Mouse (Mus musculus) kidney, embryonic 14.5 days (tissue): ENCODE results near the gene Fut2. TPM values are rescaled to one million over a fixed set of nuclear protein-coding genes. Genes with fewer than 3 reads are reported as not detected.

Experiments
- ATAC-seq: fragments of 200-750 bp; cut with Nextera tagmentation; 2 replicates; pipeline ENCODE4 v1.8.0; 2017; ENCODE audit warnings: moderate number of reproducible peaks, mild to moderate bottlenecking, moderate TSS enrichment, moderate library complexity; ENCODE audit not compliant: low FRiP score, low TSS enrichment
- H3K27ac ChIP-seq: fragments of 300-500 bp; sonication (generic); 2 replicates; pipeline ENCODE4 v1.5.1; 2014; ENCODE audit warnings: low read depth, mild to moderate bottlenecking, low read length, moderate library complexity, mixed read lengths
- H3K27me3 ChIP-seq: fragments of 300-500 bp; sonication (generic); 2 replicates; pipeline ENCODE4 v1.6.1; 2014; ENCODE audit warnings: mild to moderate bottlenecking, low read length; ENCODE audit not compliant: control insufficient read depth, insufficient read depth
- H3K36me3 ChIP-seq: fragments of 300-500 bp; sonication (generic); 2 replicates; pipeline ENCODE4 v1.6.1; 2014; ENCODE audit warnings: low read length, mixed read lengths; ENCODE audit not compliant: control insufficient read depth, insufficient read depth
- H3K4me1 ChIP-seq: fragments of 300-500 bp; sonication (generic); 2 replicates; pipeline ENCODE4 v1.6.1; 2014; ENCODE audit warnings: low read length, mixed read lengths; ENCODE audit not compliant: control insufficient read depth, insufficient read depth
- H3K4me2 ChIP-seq: fragments of 300-500 bp; sonication (generic); replicated peaks from 2 replicates; pipeline ENCODE4 v1.6.1; 2014; ENCODE audit warnings: low read depth, mild to moderate bottlenecking, low read length
- H3K4me3 ChIP-seq: fragments of 300-500 bp; sonication (generic); 2 replicates; pipeline ENCODE4 v1.5.1; 2014; ENCODE audit warnings: mild to moderate bottlenecking, low read length
- H3K9ac ChIP-seq: fragments of 300-500 bp; sonication (generic); 2 replicates; pipeline ENCODE4 v1.6.1; 2014; ENCODE audit warnings: low read depth, mild to moderate bottlenecking, low read length, moderate library complexity
- H3K9me3 ChIP-seq: fragments of 300-500 bp; sonication (generic); 2 replicates; pipeline ENCODE4 v1.6.1; 2016; ENCODE audit warnings: low read length; ENCODE audit not compliant: control insufficient read depth
- WGBS: fragments of 180-500 bp; shearing (Covaris S2); extraction: QIAGEN DNeasy Blood & Tissue Kit; methylation state at CpG from one replicate; pipeline ENCODE4 v1.1.7; 2014; 5-methylcytosine and 5-hydroxymethylcytosine counted together
- polyA plus RNA-seq: library from polyadenylated mRNA; unstranded; fragments of >200 nt; fragmentation: Nextera tagmentation; extraction: Ambion mirVana; gene quantifications from 2 replicates; pipeline ENCODE4 v1.2.1, GENCODE M21; 2014

Gene Fut2
- polyA plus RNA-seq, 1 experiment from 2014 or later, result 0.26 TPM

DNA sequence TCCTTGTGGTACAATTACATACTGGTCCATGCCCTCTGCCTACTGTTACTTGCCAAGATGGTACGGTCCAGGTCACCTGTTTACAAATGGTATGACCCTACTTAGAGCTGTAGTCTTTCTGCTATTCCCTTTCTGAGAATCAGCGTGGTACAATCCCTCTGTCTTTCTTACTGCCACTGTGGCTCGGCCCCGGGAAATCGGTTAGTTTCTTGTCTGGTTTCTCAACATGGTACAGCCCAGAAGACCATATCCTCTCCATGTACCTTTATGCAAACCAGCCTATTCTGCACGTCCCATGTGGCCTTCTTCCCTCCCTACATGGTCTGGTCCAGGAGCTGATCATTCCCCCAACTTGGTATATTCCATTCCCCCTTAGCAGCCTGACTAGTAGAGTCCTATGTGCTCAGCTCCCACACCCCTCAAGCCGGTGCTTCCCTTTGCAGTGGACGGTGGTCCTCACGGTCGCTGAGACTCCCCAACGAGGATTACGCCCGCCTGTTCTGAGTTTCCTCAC, 37.9 kb upstream of the Fut2 start:
- Histone ChIP-seq H3K9ac (peak overlapping the region; percentile 54; the same call in 1 of the 2 replicates), H3K27me3 (peaks cover 5% of the 10 kb centered on the region), H3K4me2 (peak overlapping the region; percentile 84), H3K36me3 (no peaks in the 10 kb centered on the region), H3K9me3 (no peaks in the 10 kb centered on the region), H3K27ac (peak overlapping the region; percentile 69), H3K4me1 (peaks cover 45% of the 10 kb centered on the region), H3K4me3 (peak overlapping the region; percentile 64)
- peak; percentile 22 for ATAC-seq
- WGBS, result 2% methylated on average over 13 of the region's 13 CpGs

DNA sequence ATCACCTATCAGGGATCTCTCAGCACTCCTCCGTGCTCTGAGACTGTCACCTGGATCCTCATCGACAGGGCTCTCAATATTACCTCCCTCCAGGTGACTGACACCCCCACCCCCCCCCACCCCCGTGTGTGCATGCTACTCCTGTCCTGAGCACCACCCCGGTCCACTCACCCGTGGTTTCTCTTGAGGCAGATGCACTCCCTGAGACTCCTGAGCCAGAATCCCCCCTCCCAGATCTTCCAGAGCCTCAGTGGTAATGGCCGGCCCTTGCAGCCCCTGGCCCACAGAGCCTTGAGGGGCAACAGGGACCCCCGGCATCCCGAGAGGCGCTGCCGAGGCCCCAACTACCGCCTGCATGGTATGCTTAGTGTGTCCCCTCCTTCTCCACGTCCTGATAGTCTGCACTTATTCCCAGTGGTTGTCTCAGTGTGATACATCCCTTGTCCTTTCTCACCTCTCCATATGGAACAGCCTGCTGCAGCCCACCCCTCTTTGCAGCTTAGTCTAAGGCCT, 37.4 kb upstream of the Fut2 start:
- H3K4me3 ChIP-seq, result peak overlapping the region; percentile 64
- peak overlapping the region; percentile 69 for H3K27ac ChIP-seq
- peaks cover 8% of the 10 kb centered on the region for H3K27me3 ChIP-seq
- H3K9ac ChIP-seq, result peak overlapping the region; percentile 54
- H3K4me2 ChIP-seq, result peak overlapping the region; percentile 84
- H3K9me3 ChIP-seq, result no peaks in the 10 kb centered on the region
- H3K4me1 ChIP-seq, result peaks cover 45% of the 10 kb centered on the region
- H3K36me3 ChIP-seq, result no peaks in the 10 kb centered on the region
- ATAC-seq, result no peak
- 49% methylated on average over 12 of the region's 12 CpGs for WGBS

DNA sequence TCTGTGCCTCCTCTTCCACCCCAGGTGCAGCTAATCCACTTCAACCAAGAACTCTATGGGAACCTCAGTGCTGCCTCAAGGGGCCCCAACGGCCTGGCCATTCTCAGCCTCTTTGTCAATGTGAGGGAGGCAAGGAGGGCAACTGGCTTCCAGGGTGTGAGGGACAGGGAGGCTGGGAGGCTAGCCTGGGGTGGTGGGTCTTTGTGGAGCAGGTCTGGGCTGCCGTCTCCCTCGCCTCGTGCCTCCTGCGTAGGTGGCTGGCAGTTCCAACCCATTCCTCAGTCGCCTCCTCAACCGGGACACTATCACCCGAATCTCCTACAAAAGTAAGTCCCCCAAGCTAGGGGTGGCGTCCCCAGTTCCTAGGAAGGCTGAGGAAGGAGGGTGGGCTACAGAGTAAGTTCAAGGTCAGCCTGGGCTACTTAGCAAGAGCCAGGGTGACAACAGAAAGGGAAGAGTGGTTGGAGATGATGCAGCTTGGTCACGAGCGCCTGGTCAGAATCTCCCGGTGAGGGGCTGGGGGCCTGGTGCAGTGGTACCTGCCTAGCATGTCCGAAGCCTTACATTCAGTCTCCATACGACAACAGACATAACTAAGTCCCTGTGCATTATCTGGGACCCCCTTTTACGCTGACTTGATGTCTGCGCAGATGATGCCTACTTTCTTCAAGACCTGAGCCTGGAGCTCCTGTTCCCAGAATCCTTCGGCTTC, 36.8 kb upstream of the Fut2 start:
- Histone ChIP-seq H3K4me3 (no peak overlapping the region), H3K4me2 (no peak overlapping the region), H3K27me3 (peaks cover 12% of the 10 kb centered on the region), H3K9ac (no peak overlapping the region), H3K27ac (no peak overlapping the region), H3K4me1 (peaks cover 39% of the 10 kb centered on the region), H3K36me3 (no peaks in the 10 kb centered on the region), H3K9me3 (no peaks in the 10 kb centered on the region)
- no peak for ATAC-seq
- WGBS, result 92% methylated on average over 17 of the region's 17 CpGs

DNA sequence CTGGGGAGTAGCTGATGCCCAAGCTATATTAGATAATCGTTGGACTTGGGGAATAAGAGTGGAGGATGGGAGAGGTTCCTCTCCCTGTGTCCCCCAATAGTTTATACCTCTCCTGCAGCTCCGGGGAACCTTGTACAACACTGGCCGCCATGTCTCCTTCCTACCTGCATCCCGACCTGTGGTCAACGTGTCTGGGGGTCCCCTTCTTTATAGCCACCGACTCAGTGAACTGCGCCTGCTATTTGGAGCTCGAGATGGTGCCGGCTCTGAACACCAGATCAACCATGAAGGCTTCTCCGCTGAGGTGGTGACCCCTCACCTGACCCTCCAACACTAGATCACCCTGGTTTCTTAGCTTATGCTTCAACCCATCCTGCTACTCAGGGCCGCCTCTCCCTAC, 36.1 kb upstream of the Fut2 start:
- no peak overlapping the region for H3K27ac ChIP-seq
- peaks cover 33% of the 10 kb centered on the region for H3K4me1 ChIP-seq
- no peak for ATAC-seq
- no peak overlapping the region for H3K4me3 ChIP-seq
- no peaks in the 10 kb centered on the region for H3K9me3 ChIP-seq
- 89% methylated on average over 11 of the region's 11 CpGs for WGBS
- H3K4me2 ChIP-seq, result no peak overlapping the region
- H3K9ac ChIP-seq, result no peak overlapping the region
- no peaks in the 10 kb centered on the region for H3K36me3 ChIP-seq
- H3K27me3 ChIP-seq, result peaks cover 12% of the 10 kb centered on the region

DNA sequence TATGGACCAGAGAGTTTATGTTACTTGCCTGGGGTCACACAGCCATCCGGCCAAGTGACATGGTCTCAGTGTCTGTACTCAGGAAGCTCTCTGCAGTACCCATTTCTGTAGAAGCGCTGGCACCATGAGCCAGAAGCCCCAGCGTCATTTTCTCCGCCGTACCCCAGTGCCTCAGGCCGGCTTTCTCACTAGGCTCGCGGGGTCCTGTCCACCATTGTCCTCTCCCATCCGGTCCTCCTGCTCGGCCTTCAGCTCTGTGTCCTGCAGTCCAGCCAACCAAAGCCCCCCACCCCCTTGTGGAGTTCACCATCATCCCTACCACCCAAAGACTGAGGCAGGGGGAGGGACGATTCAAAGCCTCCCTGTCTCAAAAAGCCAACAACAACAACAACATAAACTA, 35.4 kb upstream of the Fut2 start:
- H3K4me1 ChIP-seq, result peaks cover 29% of the 10 kb centered on the region
- no peak for ATAC-seq
- 89% methylated on average over 11 of the region's 11 CpGs for WGBS
- H3K9ac ChIP-seq, result peak overlapping the region; percentile 54; the same call in 1 of the 2 replicates
- no peak overlapping the region for H3K27ac ChIP-seq
- no peaks in the 10 kb centered on the region for H3K9me3 ChIP-seq
- no peaks in the 10 kb centered on the region for H3K36me3 ChIP-seq
- peaks cover 12% of the 10 kb centered on the region for H3K27me3 ChIP-seq
- H3K4me3 ChIP-seq, result no peak overlapping the region
- peak overlapping the region; percentile 92 for H3K4me2 ChIP-seq

DNA sequence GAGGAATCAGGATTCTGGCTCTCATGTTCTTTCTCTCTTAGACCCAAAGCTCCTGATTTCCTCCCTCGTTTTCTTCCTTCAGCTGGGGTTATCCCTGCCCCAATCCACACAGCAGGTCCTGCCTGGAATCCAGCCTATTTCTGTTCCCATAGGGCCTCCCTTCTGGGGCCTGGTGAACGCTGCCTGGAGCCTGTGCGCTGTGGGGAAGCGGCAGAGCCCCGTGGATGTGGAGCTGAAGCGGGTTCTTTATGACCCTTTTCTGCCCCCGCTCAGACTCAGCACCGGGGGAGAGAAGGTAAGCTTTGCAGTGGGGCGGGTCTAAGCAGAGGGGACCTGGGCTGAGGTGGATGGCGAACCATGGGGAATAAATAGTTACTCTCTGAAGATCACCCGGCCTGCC, 34.9 kb upstream of the Fut2 start:
- Histone ChIP-seq H3K4me1 (peaks cover 29% of the 10 kb centered on the region), H3K4me2 (peak overlapping the region; percentile 92), H3K9ac (peak overlapping the region; percentile 54), H3K27me3 (peaks cover 12% of the 10 kb centered on the region), H3K4me3 (peak overlapping the region; percentile 22), H3K36me3 (no peaks in the 10 kb centered on the region), H3K9me3 (no peaks in the 10 kb centered on the region), H3K27ac (peak overlapping the region; percentile 30; the same call in 1 of the 2 replicates)
- ATAC-seq, result no peak
- WGBS, result 30% methylated on average over 11 of the region's 11 CpGs

DNA sequence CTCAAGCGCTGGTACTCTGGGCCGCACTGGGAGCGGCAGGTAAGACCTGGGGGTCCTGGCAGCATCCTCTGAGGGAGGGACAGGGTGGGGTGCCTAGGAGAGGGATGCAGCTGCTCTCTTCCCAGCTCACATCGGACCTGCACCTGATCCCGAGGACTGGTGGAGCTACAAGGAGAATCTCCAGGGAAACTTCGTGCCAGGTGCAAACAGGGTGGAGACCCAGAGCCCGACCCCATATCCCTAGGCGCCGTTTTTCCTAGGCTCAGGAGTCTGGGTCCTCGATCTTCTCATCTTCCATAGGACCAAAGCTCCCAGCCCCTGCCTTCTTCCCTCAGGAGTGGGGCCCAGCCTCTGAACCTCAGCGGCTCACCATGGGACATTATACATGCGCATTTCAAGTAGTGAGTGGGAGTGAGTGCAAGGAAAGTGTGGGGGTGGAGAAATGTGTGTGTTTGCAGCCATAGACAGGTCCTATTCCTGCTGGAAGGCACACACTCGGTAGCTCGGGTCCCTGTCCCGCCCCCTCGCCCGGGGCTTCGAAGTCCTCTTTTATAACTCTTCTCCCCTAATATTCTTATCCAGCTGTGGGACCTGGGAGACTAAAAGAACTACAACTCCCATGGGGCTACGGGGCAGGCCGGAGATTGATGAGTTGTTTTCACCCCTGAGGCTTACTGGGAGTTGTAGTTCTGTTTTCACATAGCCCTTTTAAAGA, 34.3 kb upstream of the Fut2 start:
- no peaks in the 10 kb centered on the region for H3K36me3 ChIP-seq
- peak overlapping the region; percentile 44 for H3K4me3 ChIP-seq
- no peak overlapping the region for H3K27ac ChIP-seq
- peaks cover 12% of the 10 kb centered on the region for H3K27me3 ChIP-seq
- H3K9ac ChIP-seq, result peak overlapping the region; percentile 54
- ATAC-seq, result peak; percentile 12; the same call in 1 of the 2 replicates
- whole genome bisulfite sequencing, result under 1% methylated on average over 20 of the region's 20 CpGs
- H3K4me1 ChIP-seq, result peaks cover 23% of the 10 kb centered on the region
- H3K4me2 ChIP-seq, result peak overlapping the region; percentile 92
- H3K9me3 ChIP-seq, result no peaks in the 10 kb centered on the region

DNA sequence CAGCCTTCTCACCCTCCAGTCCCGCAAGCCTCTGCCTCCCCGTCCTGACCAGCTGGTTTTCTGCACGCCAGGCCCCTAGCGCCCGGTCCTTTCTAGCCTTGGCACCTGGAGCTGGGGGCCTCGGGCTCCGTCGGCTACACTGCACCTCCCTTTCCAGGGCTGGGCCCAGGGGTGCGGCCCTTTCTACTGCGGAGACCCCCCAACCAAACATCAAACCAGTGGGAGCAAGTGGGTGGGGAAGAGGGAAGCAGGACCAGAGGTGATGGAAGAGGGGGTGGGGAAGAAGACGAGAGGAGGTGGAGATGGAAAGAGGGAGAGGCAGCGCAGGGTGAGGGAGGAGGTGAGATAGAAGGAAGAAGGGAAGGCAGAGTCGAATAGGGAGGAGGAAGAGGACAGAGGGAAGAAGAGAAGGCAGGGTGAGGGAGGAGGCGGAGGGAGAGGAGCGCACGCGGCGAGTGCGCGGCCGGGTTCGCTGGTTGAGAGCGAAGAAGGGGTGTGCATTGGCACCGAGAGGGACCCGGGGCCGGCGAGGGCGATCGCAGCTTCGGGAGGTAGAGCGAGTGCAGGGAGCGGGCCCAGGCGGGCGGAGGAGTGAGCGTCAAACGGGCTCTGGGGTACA, 33.4 kb upstream of the Fut2 start, which contains the start of gene Car11:
Gene Car11 (plus strand): TSS at position 321 of the 619 bp plus-strand sequence.
- H3K27me3 ChIP-seq, result peaks cover 12% of the 10 kb centered on the region
- no peak for ATAC-seq
- H3K9ac ChIP-seq, result peak within 1 kb of the TSS; percentile 53
- no peaks in the 10 kb centered on the region for H3K9me3 ChIP-seq
- H3K36me3 ChIP-seq, result no peaks in the 10 kb centered on the region
- H3K4me1 ChIP-seq, result peaks cover 21% of the 10 kb centered on the region
- H3K4me3 ChIP-seq, result peak within 1 kb of the TSS; percentile 44
- no peak within 1 kb of the TSS for H3K27ac ChIP-seq
- H3K4me2 ChIP-seq, result peak within 1 kb of the TSS; percentile 92
- WGBS, result 2% methylated on average over 36 of the region's 36 CpGs
